Mouse (Mus musculus): ENCODE data around the gene Tmem170b. TPM values are rescaled to one million over a fixed set of nuclear protein-coding genes. Genes with fewer than 3 reads are reported as not detected.
"Not testable (repeated sequence)": the region's sequence is repeated elsewhere in the genome, so short reads cannot be mapped to it uniquely, and the experiment has no call there.

Tmem170b gene
- polyA plus RNA-seq, 1 experiment, result 21.9 TPM

- Histone ChIP-seq H3K4me3 (ENCODE audit: insufficient read depth, low read length) (no peak overlapping the region), H3K27ac (ENCODE audit: insufficient read depth, low read length) (no peak overlapping the region), H3K4me1 (ENCODE audit: control insufficient read depth, insufficient read depth, low read length) (no peaks in the 10 kb centered on the region)
- no peak for TF ChIP-seq POLR2A (IDR thresholded peaks at IDR 0.05; ENCODE audit: extremely low read depth, insufficient read depth, low read length)
- no peak for TF ChIP-seq CTCF (IDR thresholded peaks at IDR 0.05; ENCODE audit: extremely low read depth, insufficient read depth, low read length)
These were observed 54.5 kb downstream of the Tmem170b start for GRCm38 (mm10) chr13:41660052-41660793.

DNA sequence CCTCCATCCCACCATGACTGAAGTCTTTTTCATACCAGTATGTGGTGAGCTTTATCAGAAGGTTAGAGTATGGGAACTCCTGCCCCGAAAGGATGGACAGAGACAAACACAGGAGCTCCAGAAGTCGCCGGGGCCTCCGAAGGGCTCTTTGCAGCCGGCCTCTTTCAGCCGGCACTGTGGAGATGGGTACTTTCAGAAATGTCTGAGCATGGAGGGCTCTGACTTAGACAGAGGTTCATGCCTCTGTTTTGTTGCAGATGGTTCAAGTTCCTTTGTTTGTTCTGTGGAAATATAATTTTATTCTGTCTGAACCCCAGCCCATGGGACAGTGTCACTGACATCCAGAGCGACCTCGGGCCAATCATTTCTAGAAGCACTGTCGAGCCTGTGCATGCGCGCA is 55.4 kb downstream of the Tmem170b start:
- no peak for TF ChIP-seq CTCF (IDR thresholded peaks at IDR 0.05; ENCODE audit: extremely low read depth, insufficient read depth, low read length)
- TF ChIP-seq POLR2A (IDR thresholded peaks at IDR 0.05; ENCODE audit: extremely low read depth, insufficient read depth, low read length), result no peak
- Histone ChIP-seq H3K4me3 (ENCODE audit: insufficient read depth, low read length) (no peak overlapping the region), H3K27ac (ENCODE audit: insufficient read depth, low read length) (no peak overlapping the region), H3K4me1 (ENCODE audit: control insufficient read depth, insufficient read depth, low read length) (no peaks in the 10 kb centered on the region)

DNA sequence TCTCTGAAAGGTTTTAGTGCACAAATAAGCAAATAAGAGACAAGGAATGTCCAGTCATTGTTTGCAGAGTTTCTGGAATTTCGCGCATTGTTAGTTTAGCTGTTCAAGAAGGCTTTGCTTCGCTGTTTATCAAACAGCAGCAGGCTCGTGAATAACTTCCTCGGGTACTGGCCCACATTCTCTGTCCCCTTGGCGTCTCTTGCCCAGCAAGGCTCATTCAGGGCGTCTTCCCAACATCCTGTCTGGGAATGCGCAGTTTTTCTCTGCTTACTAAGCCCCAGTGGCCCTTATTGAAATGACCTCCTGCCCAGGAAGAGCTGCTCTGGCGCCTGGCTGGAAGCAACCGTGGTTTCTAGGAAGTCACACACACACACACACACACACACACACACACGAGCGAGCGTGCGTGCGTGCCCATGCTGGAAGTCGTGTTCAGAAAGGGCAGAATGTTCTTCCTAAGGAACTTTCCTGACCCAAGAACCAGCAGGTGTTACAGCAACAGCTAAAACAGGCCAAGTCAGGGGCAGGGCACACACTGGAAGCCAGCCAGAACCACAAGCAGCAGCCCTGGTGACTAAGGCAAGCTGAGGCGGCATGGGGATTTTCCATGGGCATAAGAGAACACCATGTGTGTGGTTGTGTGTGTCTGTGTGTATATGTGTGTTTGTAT is 56.8 kb downstream of the Tmem170b start:
- TF ChIP-seq POLR2A (IDR thresholded peaks at IDR 0.05; ENCODE audit: extremely low read depth, insufficient read depth, low read length), result no peak
- TF ChIP-seq CTCF (IDR thresholded peaks at IDR 0.05; ENCODE audit: extremely low read depth, insufficient read depth, low read length), result no peak
- peak overlapping the region; percentile 89; the same call in 1 of the 2 replicates for H3K27ac ChIP-seq (ENCODE audit: insufficient read depth, low read length)
- no peaks in the 10 kb centered on the region for H3K4me1 ChIP-seq (ENCODE audit: control insufficient read depth, insufficient read depth, low read length)
- no peak overlapping the region for H3K4me3 ChIP-seq (ENCODE audit: insufficient read depth, low read length)

GRCm38 (mm10) chr13:41663501-41664195 is 57.9 kb downstream of the Tmem170b start:
- Histone ChIP-seq H3K4me1 (ENCODE audit: control insufficient read depth, insufficient read depth, low read length) (no peaks in the 10 kb centered on the region), H3K27ac (ENCODE audit: insufficient read depth, low read length) (no peak overlapping the region), H3K4me3 (ENCODE audit: insufficient read depth, low read length) (no peak overlapping the region)
- TF ChIP-seq CTCF (IDR thresholded peaks at IDR 0.05; ENCODE audit: extremely low read depth, insufficient read depth, low read length), result no peak
- TF ChIP-seq POLR2A (IDR thresholded peaks at IDR 0.05; ENCODE audit: extremely low read depth, insufficient read depth, low read length), result no peak

- TF ChIP-seq CTCF (IDR thresholded peaks at IDR 0.05; ENCODE audit: extremely low read depth, insufficient read depth, low read length) (no peak), POLR2A (IDR thresholded peaks at IDR 0.05; ENCODE audit: extremely low read depth, insufficient read depth, low read length) (no peak)
- H3K4me1 ChIP-seq (ENCODE audit: control insufficient read depth, insufficient read depth, low read length), result no peaks in the 10 kb centered on the region; the same call in 1 of the 2 replicates
- peak overlapping the region; percentile 3; the same call in 1 of the 2 replicates for H3K27ac ChIP-seq (ENCODE audit: insufficient read depth, low read length)
- H3K4me3 ChIP-seq (ENCODE audit: insufficient read depth, low read length), result no peak overlapping the region
These were observed 64.2 kb downstream of the Tmem170b start for GRCm38 (mm10) chr13:41669951-41670350.

- peak overlapping the region; percentile 62 for H3K27ac ChIP-seq (ENCODE audit: insufficient read depth, low read length)
- TF ChIP-seq CTCF (IDR thresholded peaks at IDR 0.05; ENCODE audit: extremely low read depth, insufficient read depth, low read length), result no peak
- no peak for TF ChIP-seq POLR2A (IDR thresholded peaks at IDR 0.05; ENCODE audit: extremely low read depth, insufficient read depth, low read length)
- no peak overlapping the region for H3K4me3 ChIP-seq (ENCODE audit: insufficient read depth, low read length)
- H3K4me1 ChIP-seq (ENCODE audit: control insufficient read depth, insufficient read depth, low read length), result no peaks in the 10 kb centered on the region; the same call in 1 of the 2 replicates
These were observed 64.9 kb downstream of the Tmem170b start for GRCm38 (mm10) chr13:41670386-41671130.

- Histone ChIP-seq H3K4me1 (ENCODE audit: control insufficient read depth, insufficient read depth, low read length) (no peaks in the 10 kb centered on the region; the same call in 1 of the 2 replicates), H3K4me3 (ENCODE audit: insufficient read depth, low read length) (no peak overlapping the region), H3K27ac (ENCODE audit: insufficient read depth, low read length) (peak overlapping the region; percentile 62)
- TF ChIP-seq CTCF (IDR thresholded peaks at IDR 0.05; ENCODE audit: extremely low read depth, insufficient read depth, low read length) (no peak), POLR2A (IDR thresholded peaks at IDR 0.05; ENCODE audit: extremely low read depth, insufficient read depth, low read length) (no peak)
These were observed 65.5 kb downstream of the Tmem170b start for GRCm38 (mm10) chr13:41671136-41671705.

GRCm38 (mm10) chr13:41672904-41673303 is 67.2 kb downstream of the Tmem170b start:
- H3K27ac ChIP-seq (ENCODE audit: insufficient read depth, low read length); H3K4me3 ChIP-seq (ENCODE audit: insufficient read depth, low read length); H3K4me1 ChIP-seq (ENCODE audit: control insufficient read depth, insufficient read depth, low read length): not testable (repeated sequence)

DNA sequence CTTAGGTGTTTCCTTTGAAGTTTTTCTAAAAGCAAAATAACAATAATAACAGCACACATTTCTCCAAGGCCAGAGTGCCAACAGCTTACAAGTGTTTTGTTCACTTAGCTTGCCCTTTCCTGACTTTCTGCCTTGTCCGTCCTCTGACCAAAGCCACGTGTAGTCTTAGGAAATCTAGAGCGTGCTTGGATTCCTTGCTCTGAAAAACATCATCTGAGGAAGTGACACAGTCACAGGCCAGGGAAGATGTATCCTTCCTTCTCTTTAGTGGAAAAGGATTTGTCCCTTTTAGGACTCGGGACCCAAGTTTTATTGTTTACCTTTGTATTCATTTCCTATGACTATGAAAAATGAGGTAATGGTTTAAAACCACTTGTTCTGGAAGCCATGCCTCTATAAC is 67.8 kb downstream of the Tmem170b start:
- Histone ChIP-seq H3K27ac (ENCODE audit: insufficient read depth, low read length) (no peak overlapping the region), H3K4me1 (ENCODE audit: control insufficient read depth, insufficient read depth, low read length) (no peaks in the 10 kb centered on the region; the same call in 1 of the 2 replicates), H3K4me3 (ENCODE audit: insufficient read depth, low read length) (no peak overlapping the region)
- no peak for TF ChIP-seq POLR2A (IDR thresholded peaks at IDR 0.05; ENCODE audit: extremely low read depth, insufficient read depth, low read length)
- TF ChIP-seq CTCF (IDR thresholded peaks at IDR 0.05; ENCODE audit: extremely low read depth, insufficient read depth, low read length), result no peak

DNA sequence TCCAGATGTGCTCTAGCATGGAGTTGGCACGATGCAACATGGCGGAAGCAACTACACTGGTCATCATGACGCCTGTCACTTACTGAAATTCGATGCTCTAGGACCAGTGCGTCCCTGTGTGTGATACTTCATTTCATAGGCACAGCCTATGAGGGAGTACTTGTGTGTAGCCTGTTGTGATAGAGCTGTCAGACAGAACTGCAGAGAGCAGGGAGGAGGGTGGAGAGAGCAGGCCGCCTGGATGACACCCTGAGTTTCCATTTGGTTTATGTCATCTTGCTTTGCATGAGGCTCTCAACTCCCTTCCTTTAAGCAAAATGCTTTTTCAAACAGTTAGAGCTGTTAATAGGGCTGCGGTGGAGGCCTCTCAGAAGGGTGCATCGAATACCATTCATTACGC is 68.9 kb downstream of the Tmem170b start:
- not testable (repeated sequence) for H3K27ac ChIP-seq (ENCODE audit: insufficient read depth, low read length); H3K4me1 ChIP-seq (ENCODE audit: control insufficient read depth, insufficient read depth, low read length); H3K4me3 ChIP-seq (ENCODE audit: insufficient read depth, low read length)
